Comparison of ENCODE assay signal across 8 mouse cellular contexts in genomic region chr10:126901488-126901843, GRCm38 (mm10). TPM values are rescaled to one million over a fixed set of nuclear protein-coding genes. Genes with fewer than 3 reads are reported as not detected.
DNase-seq lines count a peak whose midpoint lies in the region; ATAC-seq and TF ChIP-seq lines count a peak whose summit lies in the region.

No protein-coding gene starts in this region.

- H3K27ac ChIP-seq in lung, embryonic 16.5 days (ENCODE audit: low read length): no peak overlapping the region
- H3K27ac ChIP-seq in forebrain, embryonic 13.5 days: no peak overlapping the region
- H3K27ac ChIP-seq in limb, embryonic 12.5 days: no peak overlapping the region
- no peak overlapping the region for H3K27ac ChIP-seq in olfactory bulb, adult 2 months (ENCODE audit: insufficient read depth, low read depth, low read length)

- H3K4me1 ChIP-seq in lung, embryonic 16.5 days (replicated peaks; ENCODE audit: control insufficient read depth, insufficient read depth, low read length): peaks cover 7% of the 10 kb centered on the region; the same call in 1 of the 2 replicates
- H3K4me1 ChIP-seq in forebrain, embryonic 13.5 days: peaks cover 15% of the 10 kb centered on the region
- peaks cover 10% of the 10 kb centered on the region for H3K4me1 ChIP-seq in limb, embryonic 12.5 days (replicated peaks)
- H3K4me1 ChIP-seq in olfactory bulb, adult 2 months (ENCODE audit: control insufficient read depth, insufficient read depth, low read length): 0 out of 2 replicates have a peak, but pooled peaks cover 3% of the 10 kb centered on the region

- H3K27me3 ChIP-seq in lung, embryonic 16.5 days (ENCODE audit: control insufficient read depth, insufficient read depth, low read depth, low read length): no peaks in the 10 kb centered on the region
- no peaks in the 10 kb centered on the region for H3K27me3 ChIP-seq in forebrain, embryonic 13.5 days
- H3K27me3 ChIP-seq in limb, embryonic 12.5 days: no peaks in the 10 kb centered on the region

- peaks cover 5% of the 10 kb centered on the region; the same call in 1 of the 2 replicates for H3K36me3 ChIP-seq in lung, embryonic 16.5 days (ENCODE audit: control insufficient read depth, insufficient read depth, low read length)
- H3K36me3 ChIP-seq in forebrain, embryonic 13.5 days (ENCODE audit: poor library complexity, severe bottlenecking): peaks cover 8% of the 10 kb centered on the region; the same call in 1 of the 2 replicates
- H3K36me3 ChIP-seq in limb, embryonic 12.5 days: peaks cover 14% of the 10 kb centered on the region

- no peak overlapping the region for H3K9ac ChIP-seq in lung, embryonic 16.5 days (ENCODE audit: low read length)
- no peak overlapping the region for H3K9ac ChIP-seq in forebrain, embryonic 13.5 days
- H3K9ac ChIP-seq in limb, embryonic 12.5 days (replicated peaks): no peak overlapping the region

- peak overlapping the region; percentile 98 for H3K4me2 ChIP-seq in lung, embryonic 16.5 days (ENCODE audit: low read depth, low read length)
- H3K4me2 ChIP-seq in forebrain, embryonic 13.5 days: peak overlapping the region; percentile 99
- peak overlapping the region; percentile 98 for H3K4me2 ChIP-seq in limb, embryonic 12.5 days

- no peak for TF ChIP-seq POLR2A in olfactory bulb, adult 2 months (IDR thresholded peaks at IDR 0.05; ENCODE audit: insufficient read depth, low read depth, low read length)

- no peak for ATAC-seq in lung, embryonic 16.5 days (ENCODE audit: low read depth)
- ATAC-seq in forebrain, embryonic 13.5 days: peak; percentile 12
- ATAC-seq in limb, embryonic 12.5 days (ENCODE audit: insufficient number of reproducible peaks, insufficient read depth, low FRiP score, low TSS enrichment, low read depth): no peak

- H3K4me3 ChIP-seq in lung, embryonic 16.5 days (ENCODE audit: low read length): peak overlapping the region; percentile 81
- H3K4me3 ChIP-seq in forebrain, embryonic 13.5 days: peak overlapping the region; percentile 72
- peak overlapping the region; percentile 73 for H3K4me3 ChIP-seq in limb, embryonic 12.5 days (replicated peaks)
- H3K4me3 ChIP-seq in olfactory bulb, adult 2 months (ENCODE audit: insufficient read depth, low read depth, low read length): peak overlapping the region; percentile 57

- no peak for TF ChIP-seq CTCF in olfactory bulb, adult 2 months (IDR thresholded peaks at IDR 0.05; ENCODE audit: insufficient read depth, low read depth, low read length)

- no peaks in the 10 kb centered on the region for H3K9me3 ChIP-seq in lung, embryonic 16.5 days (ENCODE audit: control insufficient read depth, low read length)
- H3K9me3 ChIP-seq in forebrain, embryonic 13.5 days (replicated peaks): no peaks in the 10 kb centered on the region
- no peaks in the 10 kb centered on the region for H3K9me3 ChIP-seq in limb, embryonic 12.5 days

- under 1% methylated on average over 4 of the region's 4 CpGs for WGBS in lung, embryonic 16.5 days
- 2% methylated on average over 4 of the region's 4 CpGs for WGBS in forebrain, embryonic 13.5 days
- WGBS in limb, embryonic 12.5 days: 4% methylated on average over 4 of the region's 4 CpGs
- WGBS in olfactory bulb, adult 2 months: 0% methylated on average over 4 of the region's 4 CpGs

- DNase-seq in lung, adult 18-20 months: no peak
- no peak for DNase-seq in Muller cell, postnatal 12 days (ENCODE audit: inconsistent ontology term)
- no peak for DNase-seq in gastrocnemius, postnatal 10 days
- DNase-seq in right cerebral cortex, adult 18-20 months: no peak

RNA-seq across cellular contexts. Expression of gene Atp23, which starts 0.3 kb away (rescaled TPM):
- polyA plus RNA-seq in lung, embryonic 16.5 days (2015; fragmentation: Nextera tagmentation; extraction: Ambion mirVana): 13.8 and 14.0 TPM in 2 replicates
- polyA plus RNA-seq in forebrain, embryonic 13.5 days (2015; fragmentation: Nextera tagmentation; extraction: Ambion mirVana): 9.0 and 9.9 TPM in 2 replicates
- polyA plus RNA-seq in limb, embryonic 12.5 days (2016; fragmentation: Nextera tagmentation; extraction: Ambion mirVana): 22.9 TPM in 2 replicates
- polyA plus RNA-seq in olfactory bulb, adult 2 months (2012; ENCODE audit: insufficient read depth, insufficient read length, low replicate concordance, missing spikeins): not detected in 2 replicates
- total RNA-seq in gastrocnemius, postnatal 10 days (2021): 1 to 10 TPM; 2.9 to 4.2 TPM
